Mouse (Mus musculus) urinary bladder, adult 18-20 months (tissue): Measurements from ENCODE around the gene Ano6.

ENCODE experiments used
- DNase-seq, 2 experiments: peaks; one replicate each; pipeline ENCODE4 v3.0.0; 2022; ENCODE audit warnings: low spot score in 2 of 2, mixed read lengths in 2 of 2

The Ano6 gene

GRCm38 (mm10) chr15:95971302-95971701 lies 180.7 kb downstream of the Ano6 start:
- DNase-seq: no peak

GRCm38 (mm10) chr15:95972156-95972555 lies 181.5 kb downstream of the Ano6 start:
- no peak for DNase-seq

GRCm38 (mm10) chr15:95972621-95973020 lies 182.0 kb downstream of the Ano6 start:
- DNase-seq: no peak

GRCm38 (mm10) chr15:95974021-95974597 lies 183.5 kb downstream of the Ano6 start:
- DNase-seq: no peak

GRCm38 (mm10) chr15:95976156-95976876 lies 185.7 kb downstream of the Ano6 start:
- DNase-seq: no peak

- no peak for DNase-seq
These were observed 186.7 kb downstream of the Ano6 start for GRCm38 (mm10) chr15:95977169-95977938.

GRCm38 (mm10) chr15:95977939-95978252 lies 187.3 kb downstream of the Ano6 start:
- DNase-seq: no peak

GRCm38 (mm10) chr15:95980641-95981040 lies 190.0 kb downstream of the Ano6 start:
- no peak for DNase-seq

- no peak for DNase-seq
These were observed 197.3 kb downstream of the Ano6 start for GRCm38 (mm10) chr15:95987916-95988315.

GRCm38 (mm10) chr15:95989496-95990124 lies 199.0 kb downstream of the Ano6 start:
- peak in 1 of 2 experiments; percentile 3 for DNase-seq

GRCm38 (mm10) chr15:96002958-96003601 lies 212.4 kb downstream of the Ano6 start:
- peak in 1 of 2 experiments; percentile 3 for DNase-seq

- no peak for DNase-seq
These were observed 221.2 kb downstream of the Ano6 start for GRCm38 (mm10) chr15:96011640-96012390.

GRCm38 (mm10) chr15:96012391-96012775 lies 221.7 kb downstream of the Ano6 start:
- DNase-seq: no peak

GRCm38 (mm10) chr15:96014501-96014900 lies 223.9 kb downstream of the Ano6 start:
- DNase-seq: no peak

GRCm38 (mm10) chr15:96020465-96020864 lies 229.8 kb downstream of the Ano6 start:
- DNase-seq: no peak

GRCm38 (mm10) chr15:96021506-96021905 lies 230.9 kb downstream of the Ano6 start:
- no peak for DNase-seq
